ENCODE assay signal across 14 mouse cellular contexts in the genomic region with DNA sequence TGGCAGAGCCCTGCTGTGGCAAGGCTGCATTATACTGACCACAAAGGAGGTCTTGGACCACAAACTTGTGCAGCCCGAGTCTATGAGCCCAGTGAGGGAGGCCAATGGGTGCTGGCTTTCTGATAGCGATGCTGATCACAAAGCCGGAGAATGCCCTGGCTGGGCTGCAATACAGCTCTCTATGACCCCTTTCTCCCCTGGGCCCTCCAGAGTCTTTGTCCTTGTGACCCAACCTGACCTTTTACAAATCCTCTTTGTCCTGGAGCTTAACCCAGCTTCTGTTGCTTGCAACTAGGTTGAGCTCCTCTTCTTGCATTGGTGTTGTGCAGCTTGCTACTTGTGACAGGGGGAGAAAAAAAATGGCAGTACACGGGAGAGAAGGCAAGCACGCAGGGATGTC.
"Had no signal": no experiment of that assay in that cellular context is flagged by ENCODE, and none has a peak within 500 bp of the region (broad histone marks: within the 10 kb centered on the region; RNA-seq: fewer than 3 reads in every experiment).

No protein-coding gene starts in this region.

- H3K4me1 ChIP-seq: liver, embryonic 15.5 days; neural tube, embryonic 15.5 days had no signal

- H3K36me3 ChIP-seq: limb, embryonic 10.5 days; liver, embryonic 15.5 days; midbrain, embryonic 12.5 days; neural tube, embryonic 15.5 days had no signal

- DNase-seq: kidney, postnatal 10 days; lung, adult 2 months; lung, postnatal 36 days; right cerebral cortex, adult 18-20 months; right cerebral cortex, postnatal 25 days; thymus, postnatal 4 days had no signal

- H3K4me2 ChIP-seq: liver, embryonic 11.5 days; liver, embryonic 15.5 days; midbrain, embryonic 12.5 days; neural tube, embryonic 15.5 days had no signal

- H3K9me3 ChIP-seq: limb, embryonic 10.5 days; liver, embryonic 15.5 days; midbrain, embryonic 12.5 days had no signal

- ATAC-seq: lung, postnatal 0 days had no signal

- H3K27me3 ChIP-seq: liver, embryonic 15.5 days; neural tube, embryonic 15.5 days had no signal

- H3K9ac ChIP-seq: liver, embryonic 15.5 days; midbrain, embryonic 12.5 days; neural tube, embryonic 15.5 days had no signal

- H3K27ac ChIP-seq: left cerebral cortex, adult 2 months; limb, embryonic 10.5 days; liver, embryonic 15.5 days; midbrain, embryonic 12.5 days; neural tube, embryonic 15.5 days had no signal

- H3K4me3 ChIP-seq: left cerebral cortex, adult 2 months; limb, embryonic 10.5 days; liver, embryonic 15.5 days; midbrain, embryonic 12.5 days; myocyte; neural tube, embryonic 15.5 days had no signal
